Mouse (Mus musculus): ENCODE data around the gene Npepps. TPM values are rescaled to one million over a fixed set of nuclear protein-coding genes. Genes with fewer than 3 reads are reported as not detected.
"Not testable (repeated sequence)": the region's sequence is repeated elsewhere in the genome, so short reads cannot be mapped to it uniquely, and the experiment has no call there.

Npepps gene
- polyA plus RNA-seq, 1 experiment from 2014 or later: 41.9 TPM

DNA sequence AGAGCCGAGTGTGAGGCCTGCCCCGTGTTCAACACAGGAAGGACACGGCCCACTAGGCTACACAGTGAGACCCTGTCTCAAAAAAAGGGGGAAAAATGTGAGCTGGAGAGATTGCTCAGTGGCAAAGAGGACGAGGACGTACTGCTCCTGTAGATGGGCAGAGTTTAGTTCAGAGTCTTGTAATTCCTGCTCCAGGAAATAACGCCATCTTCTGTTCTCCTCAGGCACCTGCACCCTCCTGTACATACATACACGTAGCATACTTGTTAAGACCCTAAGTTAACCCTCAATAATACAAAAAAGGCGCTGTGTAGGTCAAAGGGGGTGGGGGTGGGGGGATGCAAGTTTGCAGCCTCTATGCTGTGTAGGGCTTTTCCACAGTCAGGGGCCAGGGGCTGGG, 83.4 kb downstream of the Npepps start:
- Histone ChIP-seq H3K9me3 (ENCODE audit: control insufficient read depth) (no peaks in the 10 kb centered on the region), H3K27ac (ENCODE audit: low read depth, low read length) (no peak overlapping the region), H3K27me3 (replicated peaks; ENCODE audit: control insufficient read depth, insufficient read depth, low read length) (no peaks in the 10 kb centered on the region), H3K4me1 (replicated peaks; ENCODE audit: control insufficient read depth, insufficient read depth, low read length) (no peaks in the 10 kb centered on the region), H3K36me3 (ENCODE audit: control insufficient read depth, insufficient read depth) (no peaks in the 10 kb centered on the region), H3K4me3 (ENCODE audit: low read depth, low read length) (no peak overlapping the region), H3K4me2 (replicated peaks; ENCODE audit: low read depth) (no peak overlapping the region), H3K9ac (ENCODE audit: low read depth, low read length) (no peak overlapping the region)
- no peak for TF ChIP-seq CTCF (IDR thresholded peaks at IDR 0.05; ENCODE audit: low read depth)
- no peak for ATAC-seq
- WGBS: 76% methylated on average over 8 of the region's 8 CpGs

GRCm38 (mm10) chr11:97196541-97196940, 83.9 kb downstream of the Npepps start:
- TF ChIP-seq CTCF (IDR thresholded peaks at IDR 0.05; ENCODE audit: low read depth): no peak
- ATAC-seq: no peak
- 74% methylated on average over 12 of the region's 12 CpGs for WGBS
- H3K9me3 ChIP-seq (ENCODE audit: control insufficient read depth): no peaks in the 10 kb centered on the region
- H3K4me2 ChIP-seq (replicated peaks; ENCODE audit: low read depth): no peak overlapping the region
- H3K36me3 ChIP-seq (ENCODE audit: control insufficient read depth, insufficient read depth): no peaks in the 10 kb centered on the region
- H3K27ac ChIP-seq (ENCODE audit: low read depth, low read length): no peak overlapping the region
- H3K27me3 ChIP-seq (replicated peaks; ENCODE audit: control insufficient read depth, insufficient read depth, low read length): no peaks in the 10 kb centered on the region
- H3K4me1 ChIP-seq (replicated peaks; ENCODE audit: control insufficient read depth, insufficient read depth, low read length): no peaks in the 10 kb centered on the region
- H3K4me3 ChIP-seq (ENCODE audit: low read depth, low read length): no peak overlapping the region
- no peak overlapping the region for H3K9ac ChIP-seq (ENCODE audit: low read depth, low read length)

DNA sequence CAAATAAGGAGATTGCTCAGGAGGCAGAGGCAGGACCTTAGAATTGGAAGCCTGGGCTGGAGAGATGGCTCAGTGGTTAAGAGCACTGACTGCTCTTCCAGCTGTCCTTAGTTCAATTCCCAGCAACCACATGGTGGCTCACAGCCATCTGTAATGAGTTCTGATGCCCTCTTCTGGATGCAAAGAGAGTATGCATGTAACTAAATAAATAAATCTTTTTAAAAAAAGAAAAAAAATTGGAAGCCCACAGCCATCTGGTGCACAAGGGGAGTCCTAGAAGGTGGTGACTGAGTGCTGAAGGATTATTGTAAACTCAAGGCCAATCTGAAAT, 87.9 kb downstream of the Npepps start:
- Histone ChIP-seq H3K9ac (ENCODE audit: low read depth, low read length) (no peak overlapping the region), H3K27ac (ENCODE audit: low read depth, low read length) (no peak overlapping the region), H3K4me2 (replicated peaks; ENCODE audit: low read depth) (no peak overlapping the region), H3K27me3 (replicated peaks; ENCODE audit: control insufficient read depth, insufficient read depth, low read length) (no peaks in the 10 kb centered on the region), H3K36me3 (ENCODE audit: control insufficient read depth, insufficient read depth) (no peaks in the 10 kb centered on the region), H3K9me3 (ENCODE audit: control insufficient read depth) (no peaks in the 10 kb centered on the region), H3K4me1 (replicated peaks; ENCODE audit: control insufficient read depth, insufficient read depth, low read length) (no peaks in the 10 kb centered on the region), H3K4me3 (ENCODE audit: low read depth, low read length) (no peak overlapping the region)
- peak; percentile 50 for TF ChIP-seq CTCF (IDR thresholded peaks at IDR 0.05; ENCODE audit: low read depth)
- ATAC-seq: no peak

DNA sequence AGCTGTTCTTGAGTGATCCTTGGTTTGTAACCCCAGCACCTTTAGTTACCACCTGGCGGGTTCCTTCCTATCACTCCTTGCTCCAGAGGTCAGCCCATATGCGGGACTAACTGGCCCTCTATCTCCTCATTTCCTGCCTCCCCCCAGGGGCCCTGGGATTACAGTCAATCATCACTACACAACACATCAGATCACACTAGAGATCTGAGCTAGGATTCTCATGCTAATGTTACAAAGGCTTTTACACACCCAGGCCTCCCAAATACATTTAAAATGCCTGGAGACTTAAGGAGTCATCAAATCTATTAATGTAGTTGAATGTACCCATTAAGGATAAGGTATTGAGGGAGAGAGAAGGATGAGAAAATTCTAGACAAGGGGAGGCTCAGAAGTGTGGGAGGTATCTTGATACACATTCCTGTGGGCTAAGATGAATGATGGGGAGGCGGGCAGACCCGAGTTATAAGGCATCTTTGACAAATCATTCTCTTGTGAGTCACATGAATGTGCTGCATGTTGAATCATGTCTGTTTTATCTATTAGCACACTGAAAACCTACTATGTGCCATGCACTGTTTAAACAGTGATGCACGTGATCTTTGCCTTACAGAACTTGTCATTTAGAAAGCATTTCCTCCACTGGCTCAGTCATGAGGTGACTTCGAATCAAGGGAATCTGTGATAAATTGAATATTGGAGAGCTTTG, 88.4 kb downstream of the Npepps start:
- Histone ChIP-seq H3K4me1 (replicated peaks; ENCODE audit: control insufficient read depth, insufficient read depth, low read length) (no peaks in the 10 kb centered on the region), H3K4me3 (ENCODE audit: low read depth, low read length) (no peak overlapping the region), H3K27me3 (replicated peaks; ENCODE audit: control insufficient read depth, insufficient read depth, low read length) (no peaks in the 10 kb centered on the region), H3K4me2 (replicated peaks; ENCODE audit: low read depth) (no peak overlapping the region), H3K9me3 (ENCODE audit: control insufficient read depth) (no peaks in the 10 kb centered on the region), H3K36me3 (ENCODE audit: control insufficient read depth, insufficient read depth) (no peaks in the 10 kb centered on the region), H3K27ac (ENCODE audit: low read depth, low read length) (no peak overlapping the region), H3K9ac (ENCODE audit: low read depth, low read length) (no peak overlapping the region)
- ATAC-seq: no peak
- WGBS: 73% methylated on average over 6 of the region's 6 CpGs
- no peak for TF ChIP-seq CTCF (IDR thresholded peaks at IDR 0.05; ENCODE audit: low read depth)

- TF ChIP-seq CTCF (IDR thresholded peaks at IDR 0.05; ENCODE audit: low read depth): no peak
- H3K4me1 ChIP-seq (replicated peaks; ENCODE audit: control insufficient read depth, insufficient read depth, low read length): no peaks in the 10 kb centered on the region; the same call in 1 of the 2 replicates
- H3K4me2 ChIP-seq (replicated peaks; ENCODE audit: low read depth): no peak overlapping the region
Measured at GRCm38 (mm10) chr11:97190992-97191391, 89.4 kb downstream of the Npepps start.

GRCm38 (mm10) chr11:97189645-97190044, 90.8 kb downstream of the Npepps start:
- H3K27me3 ChIP-seq (replicated peaks; ENCODE audit: control insufficient read depth, insufficient read depth, low read length); H3K4me3 ChIP-seq (ENCODE audit: low read depth, low read length); H3K27ac ChIP-seq (ENCODE audit: low read depth, low read length); H3K4me1 ChIP-seq (replicated peaks; ENCODE audit: control insufficient read depth, insufficient read depth, low read length); ATAC-seq; H3K9me3 ChIP-seq (ENCODE audit: control insufficient read depth); H3K4me2 ChIP-seq (replicated peaks; ENCODE audit: low read depth); H3K36me3 ChIP-seq (ENCODE audit: control insufficient read depth, insufficient read depth); H3K9ac ChIP-seq (ENCODE audit: low read depth, low read length): not testable (repeated sequence)
- WGBS: 79% methylated on average over 6 of the region's 6 CpGs

More at GRCm38 (mm10) chr11:97190992-97191391, 89.4 kb downstream of the Npepps start:
- 85% methylated on average over 6 of the region's 6 CpGs for WGBS
- Histone ChIP-seq H3K4me3 (ENCODE audit: low read depth, low read length) (no peak overlapping the region), H3K9me3 (ENCODE audit: control insufficient read depth) (no peaks in the 10 kb centered on the region), H3K27ac (ENCODE audit: low read depth, low read length) (no peak overlapping the region), H3K36me3 (ENCODE audit: control insufficient read depth, insufficient read depth) (no peaks in the 10 kb centered on the region), H3K9ac (ENCODE audit: low read depth, low read length) (no peak overlapping the region), H3K27me3 (replicated peaks; ENCODE audit: control insufficient read depth, insufficient read depth, low read length) (no peaks in the 10 kb centered on the region)
- ATAC-seq: no peak

DNA sequence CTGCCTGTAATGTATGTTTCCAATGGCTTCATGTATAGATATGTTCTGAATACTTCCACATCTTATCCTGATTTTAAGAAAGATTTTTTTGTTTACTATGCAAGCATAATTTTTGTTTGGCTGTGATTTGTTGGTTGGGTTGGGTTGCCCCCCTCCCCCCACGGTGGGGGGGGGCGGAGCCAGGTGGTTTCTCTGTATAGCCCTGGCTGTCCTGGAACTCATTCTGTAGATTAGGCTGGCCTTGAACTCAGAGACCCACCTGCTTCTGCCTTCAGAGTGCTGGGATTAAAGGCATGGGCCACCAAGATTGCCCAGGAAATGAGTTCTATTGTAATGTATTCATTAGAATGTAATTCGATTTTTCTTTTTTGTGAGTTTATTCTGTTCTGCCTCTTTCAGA, 91.2 kb downstream of the Npepps start:
- Histone ChIP-seq H3K27me3 (replicated peaks; ENCODE audit: control insufficient read depth, insufficient read depth, low read length) (no peaks in the 10 kb centered on the region), H3K36me3 (ENCODE audit: control insufficient read depth, insufficient read depth) (0 out of 2 replicates have a peak, but pooled peaks cover 7% of the 10 kb centered on the region), H3K4me2 (replicated peaks; ENCODE audit: low read depth) (peak overlapping the region; percentile 85), H3K9ac (ENCODE audit: low read depth, low read length) (no peak overlapping the region), H3K4me3 (ENCODE audit: low read depth, low read length) (no peak overlapping the region), H3K9me3 (ENCODE audit: control insufficient read depth) (no peaks in the 10 kb centered on the region), H3K27ac (ENCODE audit: low read depth, low read length) (no peak overlapping the region), H3K4me1 (replicated peaks; ENCODE audit: control insufficient read depth, insufficient read depth, low read length) (no peaks in the 10 kb centered on the region; the same call in 1 of the 2 replicates)
- WGBS: 35% methylated on average over 3 of the region's 3 CpGs
- no peak for TF ChIP-seq CTCF (IDR thresholded peaks at IDR 0.05; ENCODE audit: low read depth)
- ATAC-seq: no peak

All from intestine, postnatal 0 days (tissue).